Mouse (Mus musculus): Measurements from ENCODE around the gene Pip5k1a. TPM values are rescaled to one million over a fixed set of nuclear protein-coding genes. Genes with fewer than 3 reads are reported as not detected.

The Pip5k1a gene
- polyA plus RNA-seq (2014; fragmentation: Illumina TruSeq; extraction: RNeasy Lipid Tissue Mini Kit (QIAGEN cat#74804); ENCODE audit: low read depth, low replicate concordance): 10.8 TPM

GRCm38 (mm10) chr3:95106338-95107117 lies at the start of gene Pip5k1a:
TSS of gene Pip5k1a (minus strand) at chr3:95106930.

GRCm38 (mm10) chr3:95141952-95142616 lies 35.4 kb upstream of the Pip5k1a start, which contains the start of gene Tnfaip8l2:
TSS of gene Tnfaip8l2 (minus strand) at chr3:95142360.

GRCm38 (mm10) chr3:95133680-95134101 lies 27.0 kb upstream of the Pip5k1a start, which contains the start of the genes Scnm1 and Lysmd1:
TSS of gene Scnm1 (minus strand) at chr3:95134011.
TSS of gene Lysmd1 (plus strand) at chr3:95134088.

GRCm38 (mm10) chr3:95124246-95124645 lies 17.5 kb upstream of the Pip5k1a start, which contains the start of gene Tmod4:
TSS of gene Tmod4 (plus strand) at chr3:95124476.

GRCm38 (mm10) chr3:95110911-95111726 lies 4.4 kb upstream of the Pip5k1a start, which contains the start of gene Vps72:
TSS of gene Vps72 (plus strand) at chr3:95111022.

GRCm38 (mm10) chr3:95042166-95042837 lies 64.4 kb downstream of the Pip5k1a start, which contains the start of gene Psmd4:
TSS of gene Psmd4 (minus strand) at chr3:95042614.

GRCm38 (mm10) chr3:95015337-95015872 lies 91.3 kb downstream of the Pip5k1a start, which contains the start of gene Zfp687:
TSS of gene Zfp687 (minus strand) at chr3:95015448.

Other genes with a start within 250 kb of the Pip5k1a start
- 60.7 TPM for gene Psmb4, start 220.0 kb downstream of the Pip5k1a start, polyA plus RNA-seq (2014; fragmentation: Illumina TruSeq; extraction: RNeasy Lipid Tissue Mini Kit (QIAGEN cat#74804); ENCODE audit: low read depth, low replicate concordance)
- 26.1 TPM for gene Selenbp1, start 173.9 kb downstream of the Pip5k1a start, polyA plus RNA-seq (2014; fragmentation: Illumina TruSeq; extraction: RNeasy Lipid Tissue Mini Kit (QIAGEN cat#74804); ENCODE audit: low read depth, low replicate concordance)
- gene Rfx5, start 152.9 kb downstream of the Pip5k1a start, polyA plus RNA-seq (2014; fragmentation: Illumina TruSeq; extraction: RNeasy Lipid Tissue Mini Kit (QIAGEN cat#74804); ENCODE audit: low read depth, low replicate concordance): 11.1 TPM
- 15.3 TPM for gene Pi4kb, start 132.2 kb downstream of the Pip5k1a start, polyA plus RNA-seq (2014; fragmentation: Illumina TruSeq; extraction: RNeasy Lipid Tissue Mini Kit (QIAGEN cat#74804); ENCODE audit: low read depth, low replicate concordance)
- 4.6 TPM for gene Zfp687, start 91.5 kb downstream of the Pip5k1a start, polyA plus RNA-seq (2014; fragmentation: Illumina TruSeq; extraction: RNeasy Lipid Tissue Mini Kit (QIAGEN cat#74804); ENCODE audit: low read depth, low replicate concordance)
- gene Psmd4, start 64.3 kb downstream of the Pip5k1a start, polyA plus RNA-seq (2014; fragmentation: Illumina TruSeq; extraction: RNeasy Lipid Tissue Mini Kit (QIAGEN cat#74804); ENCODE audit: low read depth, low replicate concordance): 10.2 TPM
- gene Vps72, start 4.1 kb upstream of the Pip5k1a start, polyA plus RNA-seq (2014; fragmentation: Illumina TruSeq; extraction: RNeasy Lipid Tissue Mini Kit (QIAGEN cat#74804); ENCODE audit: low read depth, low replicate concordance): 6.6 TPM
- not detected for gene Tmod4, start 17.5 kb upstream of the Pip5k1a start, polyA plus RNA-seq (2014; fragmentation: Illumina TruSeq; extraction: RNeasy Lipid Tissue Mini Kit (QIAGEN cat#74804); ENCODE audit: low read depth, low replicate concordance)
- 15.0 TPM for gene Scnm1, start 27.1 kb upstream of the Pip5k1a start, polyA plus RNA-seq (2014; fragmentation: Illumina TruSeq; extraction: RNeasy Lipid Tissue Mini Kit (QIAGEN cat#74804); ENCODE audit: low read depth, low replicate concordance)
- gene Lysmd1, start 27.2 kb upstream of the Pip5k1a start, polyA plus RNA-seq (2014; fragmentation: Illumina TruSeq; extraction: RNeasy Lipid Tissue Mini Kit (QIAGEN cat#74804); ENCODE audit: low read depth, low replicate concordance): 2.8 TPM
- gene Tnfaip8l2, start 35.4 kb upstream of the Pip5k1a start, polyA plus RNA-seq (2014; fragmentation: Illumina TruSeq; extraction: RNeasy Lipid Tissue Mini Kit (QIAGEN cat#74804); ENCODE audit: low read depth, low replicate concordance): not detected
- gene Sema6c, start 53.5 kb upstream of the Pip5k1a start, polyA plus RNA-seq (2014; fragmentation: Illumina TruSeq; extraction: RNeasy Lipid Tissue Mini Kit (QIAGEN cat#74804); ENCODE audit: low read depth, low replicate concordance): 0.28 TPM
- gene Gabpb2, start 111.0 kb upstream of the Pip5k1a start, polyA plus RNA-seq (2014; fragmentation: Illumina TruSeq; extraction: RNeasy Lipid Tissue Mini Kit (QIAGEN cat#74804); ENCODE audit: low read depth, low replicate concordance): 22.5 TPM
- 17.8 TPM for gene Cdc42se1, start 121.8 kb upstream of the Pip5k1a start, polyA plus RNA-seq (2014; fragmentation: Illumina TruSeq; extraction: RNeasy Lipid Tissue Mini Kit (QIAGEN cat#74804); ENCODE audit: low read depth, low replicate concordance)
- gene Mllt11, start 125.2 kb upstream of the Pip5k1a start, polyA plus RNA-seq (2014; fragmentation: Illumina TruSeq; extraction: RNeasy Lipid Tissue Mini Kit (QIAGEN cat#74804); ENCODE audit: low read depth, low replicate concordance): 28.7 TPM
- gene Gm128, start 134.7 kb upstream of the Pip5k1a start, polyA plus RNA-seq (2014; fragmentation: Illumina TruSeq; extraction: RNeasy Lipid Tissue Mini Kit (QIAGEN cat#74804); ENCODE audit: low read depth, low replicate concordance): 0.73 TPM
- not detected for gene Bnipl, start 144.3 kb upstream of the Pip5k1a start, polyA plus RNA-seq (2014; fragmentation: Illumina TruSeq; extraction: RNeasy Lipid Tissue Mini Kit (QIAGEN cat#74804); ENCODE audit: low read depth, low replicate concordance)
- 128 TPM for gene Mindy1, start 174.4 kb upstream of the Pip5k1a start, polyA plus RNA-seq (2014; fragmentation: Illumina TruSeq; extraction: RNeasy Lipid Tissue Mini Kit (QIAGEN cat#74804); ENCODE audit: low read depth, low replicate concordance)
- 11.0 TPM for gene Prune1, start 175.1 kb upstream of the Pip5k1a start, polyA plus RNA-seq (2014; fragmentation: Illumina TruSeq; extraction: RNeasy Lipid Tissue Mini Kit (QIAGEN cat#74804); ENCODE audit: low read depth, low replicate concordance)
- 1.9 TPM for gene Anxa9, start 200.2 kb upstream of the Pip5k1a start, polyA plus RNA-seq (2014; fragmentation: Illumina TruSeq; extraction: RNeasy Lipid Tissue Mini Kit (QIAGEN cat#74804); ENCODE audit: low read depth, low replicate concordance)
- gene Cers2, start 207.9 kb upstream of the Pip5k1a start, polyA plus RNA-seq (2014; fragmentation: Illumina TruSeq; extraction: RNeasy Lipid Tissue Mini Kit (QIAGEN cat#74804); ENCODE audit: low read depth, low replicate concordance): 217 TPM

All from kidney, adult 10 weeks (tissue).